Mouse (Mus musculus) C2C12 (cell line): ENCODE data around the gene Nav3.

ENCODE experiments used
- CEBPB ChIP-seq: IDR thresholded peaks from one replicate; pipeline ENCODE4 v1.6.1; 2011; ENCODE audit warnings: low read depth, mild to moderate bottlenecking, control low read depth, moderate library complexity
- CTCF ChIP-seq: IDR thresholded peaks from one replicate; pipeline ENCODE4 v1.5.1; 2011; ENCODE audit not compliant: control insufficient read depth, insufficient read depth, insufficient read length
- FOSL1 ChIP-seq: IDR thresholded peaks from one replicate; pipeline ENCODE4 v1.8.0; 2011; ENCODE audit warnings: mild to moderate bottlenecking, low read length; ENCODE audit not compliant: poor library complexity, insufficient read depth, severe bottlenecking
- MAX ChIP-seq: IDR thresholded peaks from one replicate; pipeline ENCODE4 v1.6.1; 2011; ENCODE audit warnings: mild to moderate bottlenecking, control low read depth
- MYOD1 ChIP-seq: IDR thresholded peaks from one replicate; pipeline ENCODE4 v1.6.1; 2011; ENCODE audit warnings: low read depth; ENCODE audit not compliant: control insufficient read depth, insufficient read length
- MYOG ChIP-seq: IDR thresholded peaks from one replicate; pipeline ENCODE4 v1.6.1; 2011; ENCODE audit not compliant: control insufficient read depth, insufficient read length; ENCODE audit errors: extremely low read depth
- USF1 ChIP-seq: IDR thresholded peaks from one replicate; pipeline ENCODE4 v1.6.1; 2011; ENCODE audit warnings: low read depth, mild to moderate bottlenecking, control low read depth, moderate library complexity

- TF ChIP-seq CTCF (no peak), MYOD1 (no peak), MAX (no peak), FOSL1 (no peak), MYOG (no peak), USF1 (no peak), CEBPB (no peak)
These were observed 567.4 kb downstream of the Nav3 start for GRCm38 (mm10) chr10:109888355-109889170.
